Mouse (Mus musculus) gastrocnemius, adult 2 months (tissue): ENCODE measurements around the gene Nmt2. TPM values are rescaled to one million over a fixed set of nuclear protein-coding genes. Genes with fewer than 3 reads are reported as not detected.

Source experiments
- DNase-seq: peaks from one replicate; pipeline ENCODE4 v3.0.0; 2022
- H3K27ac ChIP-seq: fragments of 200-600 bp; 2 replicates; pipeline ENCODE4 v1.8.1; 2022; ENCODE audit warnings: mild to moderate bottlenecking
- H3K4me3 ChIP-seq: fragments of 200-600 bp; 2 replicates; pipeline ENCODE4 v1.8.1; 2022; ENCODE audit warnings: mild to moderate bottlenecking, moderate library complexity
- CTCF ChIP-seq: fragments of 200-600 bp; IDR thresholded peaks from 2 replicates; pipeline ENCODE4 v1.8.1; 2022; ENCODE audit warnings: antibody characterized with exemption, mild to moderate bottlenecking, moderate library complexity
- intact Hi-C: fragments of 180-260 bp; cut with DNase I; formaldehyde crosslinking; loops from one replicate; pipeline ENCODE4 v1.15.1; 2025
- total RNA-seq, 2 experiments: library from RNA; stranded (reverse); gene quantifications; 2 replicates each; pipeline ENCODE4 v1.2.3; 2021

Gene Nmt2
- total RNA-seq, 2 experiments from 2014 or later = 11.0 to 12.9 TPM

DNA sequence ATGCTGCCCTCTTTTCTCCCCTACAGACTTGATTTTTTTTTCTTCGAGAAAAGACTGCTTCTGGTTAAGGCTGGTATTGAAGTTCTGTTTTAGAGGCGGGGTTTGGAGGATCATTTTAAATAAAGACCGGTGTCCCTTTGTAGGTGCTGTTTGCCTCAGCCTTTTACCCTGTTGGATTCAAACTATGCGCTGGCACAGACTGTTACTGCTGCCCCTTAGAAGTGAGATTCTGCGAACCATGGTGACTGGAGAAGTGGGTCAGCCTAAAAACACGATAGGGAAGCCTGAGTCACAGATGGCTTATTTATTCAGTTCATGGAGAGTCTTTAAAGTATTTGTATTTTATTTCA, 1.1 kb downstream of the Nmt2 start:
- no peak for DNase-seq
- Histone ChIP-seq H3K4me3 (peak overlapping the region; percentile 99), H3K27ac (peak overlapping the region; percentile 94)
- intact Hi-C loops = loop anchor here (2.0 to 5.0 kb wide), 2 partner anchors 48 to 132 kb away; partner anchors contain the start of gene Rpp38
- TF ChIP-seq CTCF = no peak

DNA sequence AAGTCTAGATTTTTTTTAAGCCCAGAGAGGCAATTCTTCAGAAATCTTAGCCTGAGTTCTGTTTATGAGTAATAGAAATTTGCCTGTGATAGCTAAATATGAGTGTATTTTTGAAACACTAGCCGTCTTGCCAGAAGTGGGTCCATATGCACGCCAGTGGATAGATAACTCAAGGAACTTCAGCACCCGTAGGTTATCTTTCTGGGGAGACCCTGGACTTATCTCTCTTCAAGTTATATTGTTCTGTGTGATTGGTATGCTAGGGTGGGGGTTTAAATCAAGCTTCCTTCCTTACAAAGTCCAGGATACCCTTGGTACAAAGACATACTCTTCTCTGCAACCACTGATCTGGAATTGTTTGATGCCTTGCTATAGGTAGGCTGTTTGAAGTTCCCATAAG, 1.7 kb downstream of the Nmt2 start:
- intact Hi-C loops = loop anchor here (2.0 to 5.0 kb wide), 2 partner anchors 47 to 132 kb away; partner anchors contain the start of gene Rpp38
- no peak for DNase-seq
- H3K4me3 ChIP-seq = peak overlapping the region; percentile 99
- no peak for TF ChIP-seq CTCF
- H3K27ac ChIP-seq = peak overlapping the region; percentile 94

DNA sequence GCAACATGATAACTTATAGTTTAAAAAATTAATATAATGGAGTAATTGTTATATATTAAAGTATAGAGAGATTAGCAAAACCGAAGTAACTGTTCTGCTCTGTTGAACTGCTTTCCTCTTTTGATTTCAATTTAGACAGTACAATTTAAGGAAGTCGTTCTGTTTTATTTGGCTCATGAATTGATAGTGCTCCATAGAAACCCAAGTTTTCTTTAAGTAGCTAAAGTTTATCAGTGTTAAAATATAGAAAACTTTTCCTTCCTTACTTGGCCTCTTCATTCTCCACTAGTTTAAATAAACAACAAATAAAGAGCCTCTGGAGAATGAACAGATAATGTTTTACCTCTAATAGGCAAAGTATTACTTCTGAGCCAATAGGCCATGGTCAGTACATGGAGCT, 2.2 kb downstream of the Nmt2 start:
- no peak for DNase-seq
- TF ChIP-seq CTCF = no peak
- Histone ChIP-seq H3K27ac (peak overlapping the region; percentile 94; the same call in 1 of the 2 replicates), H3K4me3 (no peak overlapping the region)
- intact Hi-C loops = loop anchor here (5.0 kb wide), 1 partner anchor 131 kb away; no protein-coding TSS in a partner anchor

DNA sequence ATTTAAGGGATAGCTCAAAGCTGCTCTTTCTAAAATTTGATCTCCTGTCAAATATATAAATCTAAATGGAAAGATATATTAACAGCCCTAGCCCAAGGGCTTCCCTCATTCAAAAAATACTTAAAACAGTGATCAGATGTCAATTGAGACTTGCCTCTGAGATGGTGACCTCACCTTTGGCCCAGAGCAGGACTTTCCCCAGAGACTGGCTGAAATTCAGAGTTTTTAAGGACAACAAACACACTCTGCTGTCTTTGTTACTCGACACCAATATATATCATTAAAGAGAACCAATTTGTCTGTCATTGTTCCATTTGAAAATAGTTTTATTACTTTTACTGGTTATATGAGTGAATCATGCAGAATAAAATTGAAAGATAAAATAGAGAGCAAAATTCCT, 5.6 kb downstream of the Nmt2 start:
- no peak for TF ChIP-seq CTCF
- Histone ChIP-seq H3K27ac (no peak overlapping the region), H3K4me3 (no peak overlapping the region)
- DNase-seq = no peak
- intact Hi-C loops = loop anchor here (5.0 kb wide), 1 partner anchor 128 kb away; no protein-coding TSS in a partner anchor

GRCm38 (mm10) chr2:3292170-3292569, 8.2 kb downstream of the Nmt2 start:
- DNase-seq = no peak
- H3K27ac ChIP-seq = no peak overlapping the region
- intact Hi-C loops = no loop called here
- no peak for TF ChIP-seq CTCF
- H3K4me3 ChIP-seq = no peak overlapping the region

DNA sequence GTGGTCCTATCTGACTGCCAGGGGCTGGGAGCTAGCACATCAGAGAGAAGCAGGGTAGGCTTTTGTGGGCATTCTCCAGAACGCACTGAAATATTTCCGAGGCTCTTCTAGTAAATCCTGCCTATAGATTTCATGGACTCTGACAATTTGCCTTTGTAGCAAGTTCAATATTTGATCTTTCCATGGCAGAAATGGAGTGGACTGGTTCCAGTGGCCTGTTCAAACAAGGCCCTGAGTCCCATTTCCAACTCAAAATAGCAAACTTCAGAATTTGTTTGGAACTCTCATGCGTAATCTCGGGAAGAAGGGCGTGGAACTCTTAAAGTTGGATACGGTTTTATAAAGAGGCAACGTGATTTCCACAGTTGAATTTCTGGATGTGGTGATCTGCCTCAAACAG, 11.8 kb downstream of the Nmt2 start:
- intact Hi-C loops = no loop called here
- no peak overlapping the region for H3K4me3 ChIP-seq
- TF ChIP-seq CTCF = no peak
- DNase-seq = no peak
- peak overlapping the region; percentile 6; the same call in 1 of the 2 replicates for H3K27ac ChIP-seq

DNA sequence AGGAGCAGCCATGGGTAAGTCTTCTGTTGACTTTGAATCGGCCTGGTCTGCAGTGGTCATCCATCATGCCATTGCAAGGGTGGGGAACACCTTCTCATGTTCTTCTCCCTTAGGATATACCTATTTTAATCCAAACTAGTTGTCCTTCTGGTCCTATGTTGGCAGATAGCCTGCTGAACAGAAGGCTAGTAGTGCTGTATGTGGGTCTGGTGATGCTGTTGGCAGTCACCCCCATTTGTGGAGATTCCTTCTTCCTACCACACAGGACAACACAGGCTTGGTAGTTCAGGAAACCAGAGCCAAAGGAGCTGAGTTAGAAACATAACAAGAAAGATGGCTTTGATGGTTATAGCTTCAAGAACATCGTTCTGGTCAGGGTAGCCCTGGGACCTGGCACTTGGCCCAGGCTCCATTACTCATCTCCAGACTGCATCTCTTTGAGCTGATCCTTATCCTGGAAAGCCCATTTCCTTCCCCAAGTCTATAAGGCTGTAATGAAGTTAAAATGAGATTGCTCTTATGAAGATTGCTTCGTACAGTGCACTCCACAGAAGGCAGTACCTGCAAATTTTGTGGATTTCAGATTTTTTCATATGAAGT, 21.5 kb downstream of the Nmt2 start:
- no peak overlapping the region for H3K4me3 ChIP-seq
- no peak overlapping the region for H3K27ac ChIP-seq
- intact Hi-C loops = no loop called here
- peak; percentile 59 for DNase-seq
- no peak for TF ChIP-seq CTCF

DNA sequence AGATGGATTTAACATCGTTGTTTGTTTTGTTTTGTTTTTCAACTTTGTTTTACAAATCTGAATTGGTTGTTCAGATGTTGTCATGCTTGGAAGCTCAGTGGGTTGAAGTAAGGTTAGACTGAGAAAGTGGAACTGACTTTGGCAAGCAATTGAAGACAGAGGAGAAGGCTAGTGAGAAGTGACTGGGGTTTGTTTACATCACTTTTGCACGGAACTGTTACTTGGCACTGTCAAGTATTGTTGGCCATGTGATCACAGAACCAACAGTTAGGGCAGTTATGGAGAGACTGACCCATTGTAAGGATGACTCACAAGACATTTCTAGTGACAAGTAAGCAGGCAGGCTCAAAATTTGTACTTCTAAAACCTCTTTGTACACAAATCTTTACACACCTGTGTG, 39.1 kb downstream of the Nmt2 start:
- no peak for TF ChIP-seq CTCF
- H3K27ac ChIP-seq = peak overlapping the region; percentile 51
- DNase-seq = no peak
- intact Hi-C loops = no loop called here
- H3K4me3 ChIP-seq = no peak overlapping the region

- intact Hi-C loops = no loop called here
- Histone ChIP-seq H3K27ac (no peak overlapping the region), H3K4me3 (no peak overlapping the region)
- TF ChIP-seq CTCF = no peak
- DNase-seq = no peak
Measured at GRCm38 (mm10) chr2:3324381-3325130, 40.5 kb downstream of the Nmt2 start.

DNA sequence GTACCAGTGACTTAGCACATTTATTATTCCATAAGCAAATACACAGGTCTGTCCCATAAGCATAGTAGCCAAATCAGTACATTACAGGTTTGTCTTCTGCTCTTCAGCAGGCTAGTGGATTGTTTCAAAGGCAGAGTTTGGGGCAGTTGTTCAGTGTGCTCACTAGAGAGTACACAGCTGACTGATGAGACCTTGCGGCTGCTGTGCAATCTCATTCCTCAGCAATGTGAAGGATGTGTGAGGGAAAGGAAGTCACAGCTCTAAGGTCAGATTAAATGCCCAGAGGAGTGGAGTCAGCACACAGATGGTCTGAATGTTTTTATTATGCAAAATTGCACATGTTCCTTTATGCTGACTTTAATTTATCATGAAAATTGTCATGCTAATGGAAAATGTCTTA, 42.5 kb downstream of the Nmt2 start:
- no peak for DNase-seq
- intact Hi-C loops = no loop called here

DNA sequence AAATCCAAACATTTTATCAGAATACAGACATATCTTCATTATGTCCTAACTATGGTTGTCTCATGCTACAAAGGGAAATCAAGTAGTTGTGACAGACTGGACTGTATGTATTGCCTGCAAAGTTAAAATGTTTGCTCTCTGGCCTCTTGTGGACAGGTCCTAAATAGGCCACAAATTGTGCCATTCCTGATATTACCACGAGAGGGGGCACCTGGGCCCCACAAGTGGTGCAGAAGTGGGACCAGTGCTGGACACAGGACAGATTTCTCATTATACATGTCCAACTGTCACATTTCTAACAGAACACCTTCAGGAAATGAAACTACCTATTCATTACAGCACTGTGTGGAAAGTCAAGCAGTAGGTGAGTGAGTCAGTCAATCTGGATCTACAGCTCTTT, 43.3 kb downstream of the Nmt2 start:
- no peak overlapping the region for H3K4me3 ChIP-seq
- intact Hi-C loops = no loop called here
- peak; percentile 69 for DNase-seq
- no peak overlapping the region for H3K27ac ChIP-seq
- TF ChIP-seq CTCF = peak; percentile 76

More for the DNA sequence above, 42.5 kb downstream of the Nmt2 start:
- no peak overlapping the region for H3K27ac ChIP-seq
- no peak for TF ChIP-seq CTCF
- H3K4me3 ChIP-seq = no peak overlapping the region

- DNase-seq = no peak
- intact Hi-C loops = loop anchor here (5.0 to 10.0 kb wide), 3 partner anchors 106 to 214 kb away; partner anchors contain the start of genes Cdnf, Gm45902 and Hspa14
- Histone ChIP-seq H3K27ac (peak overlapping the region; percentile 96), H3K4me3 (peak overlapping the region; percentile 97)
- no peak for TF ChIP-seq CTCF
Measured at GRCm38 (mm10) chr2:3331071-3331703, 47.2 kb downstream of the Nmt2 start.

DNA sequence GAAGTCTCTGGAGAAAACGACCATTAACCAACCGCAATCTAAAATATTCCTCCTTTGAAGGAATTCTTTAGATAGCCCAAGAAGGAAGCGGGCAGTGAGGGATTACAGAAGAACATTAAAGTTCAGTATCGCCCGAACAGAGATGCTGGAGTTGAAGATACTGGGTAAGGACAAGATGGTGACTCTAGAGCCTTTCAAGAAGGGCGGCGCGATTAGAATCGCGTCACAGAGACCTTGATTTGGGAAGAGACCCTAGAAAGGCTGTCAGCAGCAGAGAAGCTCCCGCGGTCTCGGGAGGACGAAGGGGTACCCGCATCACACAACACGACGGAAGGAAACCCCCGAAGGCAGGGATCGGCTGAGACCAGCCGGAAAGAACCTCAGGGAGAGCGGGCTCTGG, 48.0 kb downstream of the Nmt2 start:
- no peak for TF ChIP-seq CTCF
- peak overlapping the region; percentile 96 for H3K27ac ChIP-seq
- no peak for DNase-seq
- H3K4me3 ChIP-seq = peak overlapping the region; percentile 97
- intact Hi-C loops = loop anchor here (2.0 to 10.0 kb wide), 5 partner anchors 47 to 215 kb away; partner anchors contain the start of genes Cdnf, Gm45902, Hspa14 and Nmt2
